Mouse (Mus musculus): ENCODE measurements at regions not wholly inside any gene's neighbourhood (a gene's known extent, or its start where the extent isn't known, plus 50 kb on each side); places are given as distances from the start of the nearest gene placed in this dataset.
A peak's percentile ranks its signal among the peaks of the same experiment; 100 is the strongest.

GRCm38 (mm10) chr3:60138319-60138718, 56.6 kb downstream of the Sucnr1 start:
- no peak for DNase-seq (ENCODE audit: low spot score)

- no peak for DNase-seq (ENCODE audit: low spot score)
These were observed 78.2 kb downstream of the Sucnr1 start for GRCm38 (mm10) chr3:60159865-60160264.

GRCm38 (mm10) chr3:60167633-60168032, 86.0 kb downstream of the Sucnr1 start:
- no peak for DNase-seq (ENCODE audit: low spot score)

- DNase-seq (ENCODE audit: low spot score) = no peak
These were observed 86.7 kb downstream of the Sucnr1 start for GRCm38 (mm10) chr3:60168135-60168926.

GRCm38 (mm10) chr3:60169606-60170005, 87.9 kb downstream of the Sucnr1 start:
- peak; percentile 24 for DNase-seq (ENCODE audit: low spot score)

DNA sequence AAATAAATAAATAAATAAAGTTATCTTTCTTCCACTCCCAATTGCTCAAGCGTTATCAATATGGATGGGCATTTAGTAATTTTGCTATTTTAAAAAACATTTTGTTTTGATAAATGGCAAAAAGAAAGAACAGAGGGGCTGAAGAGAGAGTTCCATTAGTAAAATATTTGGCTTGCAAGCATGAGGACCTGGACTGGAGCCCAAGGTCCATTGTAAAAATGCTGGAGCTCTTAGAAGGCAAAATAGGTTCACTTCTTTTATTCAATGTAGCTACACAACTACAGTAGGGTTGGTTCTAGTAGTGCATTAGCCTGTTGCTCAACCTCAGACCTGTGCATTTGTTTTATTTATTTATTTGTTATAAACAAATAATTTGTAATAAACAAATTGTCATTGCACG, 102.8 kb downstream of the Sucnr1 start:
- DNase-seq (ENCODE audit: low spot score) = no peak

DNA sequence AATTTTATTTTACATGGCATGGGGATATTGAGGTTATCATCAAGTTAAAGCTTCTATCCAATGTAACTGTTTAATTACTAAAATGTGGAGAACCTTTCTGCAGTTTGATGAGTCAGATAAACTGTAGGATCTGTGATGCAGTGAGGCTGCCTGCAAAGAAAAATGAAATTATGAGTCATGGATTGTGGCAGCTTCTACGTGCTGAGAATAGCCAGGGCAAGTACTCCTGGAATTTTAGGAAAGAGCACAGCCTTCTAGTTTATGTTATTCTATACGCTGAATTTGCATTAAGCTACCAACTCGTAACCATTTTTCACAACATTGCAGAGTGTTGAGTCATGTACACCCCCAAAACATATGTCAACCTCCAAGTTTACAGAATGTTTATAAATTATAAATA, 114.4 kb downstream of the Sucnr1 start:
- DNase-seq (ENCODE audit: low spot score) = no peak

GRCm38 (mm10) chr3:60207936-60208335, 126.3 kb downstream of the Sucnr1 start:
- DNase-seq (ENCODE audit: low spot score) = no peak

- DNase-seq (ENCODE audit: low spot score) = no peak
These were observed 137.3 kb downstream of the Sucnr1 start for GRCm38 (mm10) chr3:60218938-60219337.

DNA sequence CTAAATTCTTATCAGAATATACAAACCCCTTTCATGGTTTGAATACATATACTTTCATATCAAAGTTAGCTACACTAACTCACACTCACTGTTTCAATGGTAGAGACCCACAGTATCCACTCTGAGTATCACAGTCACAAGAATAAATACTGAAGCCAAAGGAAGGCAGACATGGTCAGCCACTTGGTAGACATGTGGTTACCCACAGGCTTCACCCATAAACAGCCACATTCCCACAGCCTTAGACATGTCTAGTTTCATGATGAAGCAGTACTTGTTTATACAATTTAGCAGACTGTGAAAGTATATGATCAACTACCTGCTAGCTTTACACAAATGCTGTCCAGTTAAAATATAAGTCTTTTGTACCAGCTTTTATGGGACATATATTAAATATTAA, 159.0 kb downstream of the Sucnr1 start:
- no peak for DNase-seq (ENCODE audit: low spot score)

DNA sequence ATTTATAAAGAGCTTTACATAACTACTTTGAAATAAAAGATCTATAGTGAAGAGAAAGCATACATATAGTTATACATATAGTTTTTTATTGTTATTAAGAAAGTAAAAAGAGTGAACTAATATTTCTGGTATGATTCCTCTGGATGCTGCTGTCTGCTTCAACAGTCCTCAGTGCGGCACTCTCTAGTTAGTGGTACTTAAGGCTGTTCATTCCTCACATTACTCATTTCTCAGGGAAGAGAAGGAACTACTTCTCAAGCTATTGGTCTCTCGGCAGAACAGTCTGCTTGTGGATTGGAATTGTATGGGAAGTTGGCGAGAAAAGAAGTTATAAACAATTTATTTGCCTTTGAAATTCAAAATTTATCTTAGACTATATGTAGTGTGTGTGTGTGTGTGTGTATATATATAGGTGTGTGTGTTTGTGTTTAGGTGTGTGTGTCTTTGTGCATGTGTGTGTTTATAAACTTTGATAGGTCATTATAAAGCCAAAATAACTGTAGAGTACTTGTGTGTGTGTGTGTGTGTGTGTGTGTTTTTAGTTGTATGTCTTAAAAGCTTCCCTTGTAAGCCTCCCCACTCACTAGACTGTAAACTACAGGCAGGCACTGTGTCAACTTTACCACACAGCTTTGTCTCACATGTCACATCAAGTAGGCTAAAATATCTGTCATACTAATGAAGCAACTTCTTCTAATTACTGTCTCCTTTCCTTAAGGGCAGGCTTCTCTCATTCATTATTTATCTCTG, 185.2 kb downstream of the Sucnr1 start:
- no peak for DNase-seq (ENCODE audit: low spot score)

DNA sequence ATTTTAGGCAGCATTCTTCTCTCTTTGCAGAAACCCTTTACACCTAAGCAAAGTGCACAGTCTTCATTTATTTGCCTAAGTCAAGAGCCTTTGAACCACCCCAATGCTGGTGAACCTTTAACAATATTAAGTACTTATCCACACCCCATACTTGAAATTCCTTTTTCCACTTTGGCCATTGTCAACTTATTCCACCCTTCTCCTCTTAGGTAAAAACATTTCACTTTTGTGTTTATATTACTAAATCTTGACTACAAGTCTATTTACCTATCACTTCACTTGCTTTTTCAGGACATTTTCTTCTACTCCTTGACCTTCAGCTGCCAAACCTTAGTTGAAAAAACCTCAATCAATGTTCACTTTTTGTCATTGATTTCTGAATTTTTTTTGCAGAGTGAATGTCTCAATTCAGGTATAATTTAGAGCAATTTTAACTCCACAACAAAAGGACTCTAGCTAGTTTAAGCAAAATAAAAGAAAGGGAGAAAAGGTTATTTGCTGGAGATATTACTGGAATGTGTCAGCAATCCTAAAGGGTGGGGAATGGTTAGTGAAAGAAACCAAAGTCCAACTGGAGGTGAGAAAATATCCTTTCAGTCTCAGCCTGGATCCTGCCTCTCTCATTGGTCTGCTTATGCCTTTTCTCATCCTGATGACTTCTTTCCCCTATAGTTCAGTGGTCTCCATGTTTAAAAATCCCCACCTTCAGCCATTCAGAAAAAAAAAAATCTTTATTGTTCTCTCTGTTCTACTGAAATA, 185.9 kb downstream of the Sucnr1 start:
- DNase-seq (ENCODE audit: low spot score) = no peak

GRCm38 (mm10) chr3:60270463-60270862, 188.8 kb downstream of the Sucnr1 start:
- DNase-seq (ENCODE audit: low spot score) = no peak

- DNase-seq (ENCODE audit: low spot score) = no peak
These were observed 192.1 kb downstream of the Sucnr1 start for GRCm38 (mm10) chr3:60273744-60274143.

DNA sequence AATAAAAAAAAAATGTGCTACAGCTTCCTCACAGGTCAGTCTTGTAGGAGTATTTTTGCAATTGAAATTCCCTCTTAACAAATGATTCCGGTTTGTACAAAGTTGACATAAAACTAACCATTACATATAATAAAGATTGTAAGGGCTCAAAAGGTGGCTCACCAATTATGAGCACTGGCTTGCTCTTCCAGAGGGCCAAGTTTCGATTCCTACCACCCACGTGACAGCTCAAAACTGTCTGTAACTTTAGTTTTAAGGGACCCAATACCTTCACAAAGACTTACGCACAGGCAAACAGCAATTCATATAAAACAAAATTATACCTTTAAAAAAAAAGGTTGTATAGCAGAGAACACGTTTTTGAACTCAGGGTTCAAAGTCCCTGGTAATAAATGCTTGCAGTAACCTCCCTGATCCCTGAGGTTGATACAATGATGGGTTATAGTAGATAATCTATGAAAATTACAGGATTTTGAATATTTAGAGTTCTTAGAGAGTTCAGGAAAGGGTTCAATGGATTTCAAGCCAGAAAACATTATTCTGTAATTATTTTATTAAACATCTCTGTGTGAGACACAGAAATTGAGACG, 193.7 kb downstream of the Sucnr1 start:
- DNase-seq (ENCODE audit: low spot score) = no peak

DNA sequence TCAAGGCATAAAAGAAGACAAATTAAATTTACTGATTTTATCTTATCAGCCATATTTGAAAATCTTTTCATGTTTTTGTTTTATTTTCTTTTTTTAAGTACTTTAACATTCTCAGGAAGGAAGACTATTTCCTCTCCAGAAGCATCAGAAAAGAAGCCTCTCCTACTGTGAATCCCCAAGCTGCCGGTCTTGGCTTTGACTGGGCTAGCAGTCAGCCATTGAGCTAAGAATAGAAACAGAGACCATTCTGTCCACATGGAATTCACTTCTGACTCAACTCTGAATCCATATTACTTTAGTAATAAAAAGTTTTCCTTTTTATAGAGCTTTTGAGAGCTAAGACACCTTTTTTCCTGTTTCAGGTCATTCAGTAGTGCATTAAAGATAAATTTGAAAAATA, 194.8 kb upstream of the Mbnl1 start:
- no peak for DNase-seq (ENCODE audit: low spot score)

DNA sequence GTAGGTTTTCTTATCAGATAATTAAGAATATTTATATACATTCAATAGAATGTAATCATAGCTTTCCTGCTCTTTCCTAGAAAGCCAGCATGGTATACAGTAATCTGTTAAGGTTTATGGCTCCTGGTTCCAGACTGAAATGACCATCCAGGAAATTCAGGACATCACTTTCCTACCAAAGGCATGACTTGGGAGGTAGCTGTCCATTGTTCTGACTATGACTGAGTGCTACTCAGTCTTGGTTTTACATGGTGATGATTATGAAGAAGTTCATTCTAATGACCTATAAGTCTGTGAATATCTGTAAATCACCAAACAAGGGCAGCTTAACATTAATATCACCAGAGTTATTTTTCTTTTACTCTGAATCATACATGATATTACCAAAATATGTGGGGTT, 191.4 kb upstream of the Mbnl1 start:
- DNase-seq (ENCODE audit: low spot score) = no peak

- DNase-seq (ENCODE audit: low spot score) = no peak
These were observed 190.6 kb upstream of the Mbnl1 start for GRCm38 (mm10) chr3:60281959-60282495.

DNA sequence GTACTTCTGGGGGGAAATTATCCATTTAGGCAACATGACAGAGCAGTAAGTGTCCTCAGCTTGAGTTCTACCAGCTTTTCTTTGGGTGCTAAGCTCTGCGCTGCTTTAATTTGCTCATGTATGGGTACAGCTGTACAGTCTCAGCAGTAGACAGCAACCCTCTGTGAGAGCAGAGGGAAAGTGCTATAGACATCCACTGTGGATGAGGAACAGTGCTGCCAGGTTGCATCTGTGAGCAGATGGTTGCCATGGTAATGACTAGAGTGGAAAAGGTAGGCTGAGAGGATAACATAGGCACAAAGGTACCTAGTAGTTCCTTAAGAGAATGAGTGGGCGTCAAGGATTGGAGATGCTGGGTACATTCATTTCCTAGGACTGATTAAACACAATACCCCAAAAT, 180.5 kb upstream of the Mbnl1 start:
- no peak for DNase-seq (ENCODE audit: low spot score)

DNA sequence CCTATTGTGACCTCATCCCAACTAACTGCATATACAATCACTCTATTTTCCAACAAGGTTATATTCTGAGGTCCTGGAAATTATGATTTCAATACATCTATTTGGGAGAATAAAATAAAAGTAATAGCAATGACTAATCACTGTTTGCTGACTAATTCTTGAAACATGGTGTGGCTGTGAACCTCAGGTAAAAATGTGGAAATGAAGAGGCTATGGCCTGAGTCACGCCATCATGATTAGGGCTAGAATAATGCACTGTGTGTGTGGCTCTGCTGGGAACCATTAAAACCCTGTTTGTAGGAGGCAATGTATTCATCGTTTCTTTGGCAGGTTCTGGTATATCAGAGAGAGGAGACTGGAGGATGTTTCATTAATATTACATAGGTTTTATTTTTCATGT, 179.7 kb upstream of the Mbnl1 start:
- DNase-seq (ENCODE audit: low spot score) = no peak

DNA sequence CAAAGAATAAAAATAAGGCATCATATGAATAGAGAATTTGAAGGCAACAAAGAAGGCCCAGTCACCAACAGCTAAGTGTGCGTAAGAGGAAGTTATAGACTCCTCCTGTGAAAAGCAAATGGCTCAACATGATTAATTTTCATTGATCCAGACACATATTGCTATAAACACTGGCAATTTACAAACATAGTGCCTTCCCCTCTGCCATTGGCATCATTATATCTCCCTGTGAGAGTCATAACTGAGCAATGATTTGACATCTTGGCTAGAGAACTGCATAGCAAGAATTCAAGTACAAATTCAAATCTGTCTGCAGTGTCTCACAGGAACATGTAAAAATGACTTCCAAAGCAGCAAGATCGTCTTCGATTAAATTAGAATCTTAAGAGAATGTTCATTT, 167.2 kb upstream of the Mbnl1 start:
- DNase-seq (ENCODE audit: low spot score) = no peak

GRCm38 (mm10) chr3:60310402-60310801, 162.2 kb upstream of the Mbnl1 start:
- no peak for DNase-seq (ENCODE audit: low spot score)

Measured in embryo, embryonic 10.5 days (tissue).